Mouse (Mus musculus) myocyte (in vitro differentiated cells): ENCODE data around the gene Phex.

Experiments
- CEBPB ChIP-seq: IDR thresholded peaks from 2 replicates; pipeline ENCODE4 v1.6.1; 2011; ENCODE audit warnings: mild to moderate bottlenecking, moderate library complexity; ENCODE audit not compliant: poor library complexity, insufficient read depth, severe bottlenecking
- E2F4 ChIP-seq: IDR thresholded peaks from one replicate; pipeline ENCODE4 v1.6.1; 2011; ENCODE audit warnings: mild to moderate bottlenecking, control low read depth, moderate library complexity; ENCODE audit not compliant: insufficient read depth
- MAX ChIP-seq: IDR thresholded peaks from one replicate; pipeline ENCODE4 v1.6.1; 2011; ENCODE audit warnings: low read depth, mild to moderate bottlenecking, control low read depth
- MYOD1 ChIP-seq, 3 experiments: IDR thresholded peaks; one replicate each; pipeline ENCODE4 v1.6.1; 2011; ENCODE audit warnings: control low read depth in 2 of 3, low read depth in 2 of 3, mild to moderate bottlenecking in 2 of 3, moderate library complexity in 1 of 3; ENCODE audit not compliant: insufficient read length in 2 of 3, control insufficient read depth in 1 of 3
- MYOG ChIP-seq, 3 experiments: IDR thresholded peaks; one replicate each; pipeline ENCODE4 v1.6.1; 2011; ENCODE audit warnings: control low read depth in 2 of 3, low read depth in 2 of 3, mild to moderate bottlenecking in 2 of 3; ENCODE audit not compliant: insufficient read length in 2 of 3, control insufficient read depth in 1 of 3, insufficient read depth in 1 of 3
- POLR2A ChIP-seq: IDR thresholded peaks from one replicate; pipeline ENCODE4 v1.6.1; 2011; ENCODE audit warnings: low read depth, mild to moderate bottlenecking, control low read depth, moderate library complexity; ENCODE audit not compliant: insufficient read length
- POLR2AphosphoS2 ChIP-seq: IDR thresholded peaks from one replicate; pipeline ENCODE4 v1.6.1; 2011; ENCODE audit warnings: low read depth, control low read depth; ENCODE audit not compliant: insufficient read length
- REST ChIP-seq: IDR thresholded peaks from one replicate; pipeline ENCODE4 v1.6.1; 2011; ENCODE audit warnings: mild to moderate bottlenecking, control low read depth, moderate library complexity; ENCODE audit not compliant: insufficient read depth, insufficient read length
- SRF ChIP-seq: IDR thresholded peaks from one replicate; pipeline ENCODE4 v1.6.1; 2011; ENCODE audit warnings: low read depth; ENCODE audit not compliant: control insufficient read depth, insufficient read length
- TCF12 ChIP-seq: IDR thresholded peaks from one replicate; pipeline ENCODE4 v1.6.1; 2011; ENCODE audit warnings: mild to moderate bottlenecking, control low read depth; ENCODE audit not compliant: poor library complexity, insufficient read depth, severe bottlenecking
- TCF3 ChIP-seq: IDR thresholded peaks from one replicate; pipeline ENCODE4 v1.6.1; 2011; ENCODE audit warnings: low read depth, control low read depth; ENCODE audit not compliant: insufficient read length
- USF1 ChIP-seq: IDR thresholded peaks from one replicate; pipeline ENCODE4 v1.6.1; 2011; ENCODE audit warnings: low read depth, mild to moderate bottlenecking, control low read depth, moderate library complexity

- TF ChIP-seq MAX (no peak), POLR2A (no peak), USF1 (no peak), MYOD1 (IDR thresholded peaks at IDR 0.05; ENCODE audit: control insufficient read depth in 1 of 3, insufficient read length in 2 of 3, low read depth in 2 of 3) (no peak), TCF3 (no peak), POLR2AphosphoS2 (no peak), TCF12 (no peak), REST (no peak), E2F4 (no peak), MYOG (IDR thresholded peaks at IDR 0.05; ENCODE audit: control insufficient read depth in 1 of 3, insufficient read depth in 1 of 3, insufficient read length in 2 of 3, low read depth in 2 of 3) (no peak), CEBPB (peak; percentile 85), SRF (no peak)
Measured at GRCm38 (mm10) chrX:157269726-157270305, 145.3 kb downstream of the Phex start.
